Mouse (Mus musculus) cortical plate, adult 2 months (tissue): ENCODE data around the gene Fcgr2b. TPM values are rescaled to one million over a fixed set of nuclear protein-coding genes. Genes with fewer than 3 reads are reported as not detected.
A peak's percentile ranks its signal among the peaks of the same experiment; 100 is the strongest.
"Not testable (repeated sequence)": the region's sequence is repeated elsewhere in the genome, so short reads cannot be mapped to it uniquely, and the experiment has no call there.

Source experiments
- H3K27ac ChIP-seq: fragments of 200-500 bp; 2 replicates; pipeline ENCODE4 v1.5.1; 2012; ENCODE audit warnings: low read length, control low read depth, inconsistent platforms; ENCODE audit not compliant: insufficient read depth
- H3K4me1 ChIP-seq: fragments of 200-500 bp; 2 replicates; pipeline ENCODE4 v1.6.1; 2011; ENCODE audit warnings: low read length; ENCODE audit not compliant: control insufficient read depth, insufficient read depth
- H3K4me3 ChIP-seq: fragments of 200-500 bp; 2 replicates; pipeline ENCODE4 v1.5.1; 2011; ENCODE audit warnings: mild to moderate bottlenecking, low read length, control low read depth; ENCODE audit not compliant: insufficient read depth
- CTCF ChIP-seq: fragments of 200-500 bp; IDR thresholded peaks from 2 replicates; pipeline ENCODE4 v1.5.1; 2011; ENCODE audit warnings: mild to moderate bottlenecking, control low read depth, low read length; ENCODE audit not compliant: insufficient read depth; ENCODE audit errors: extremely low read depth
- POLR2A ChIP-seq: fragments of 200-500 bp; IDR thresholded peaks from 2 replicates; pipeline ENCODE4 v1.6.1; 2011; ENCODE audit warnings: mild to moderate bottlenecking, low read length, control low read depth; ENCODE audit not compliant: insufficient read depth; ENCODE audit errors: extremely low read depth
- polyA plus RNA-seq: library from polyadenylated mRNA; depleted of rRNA; stranded (reverse); fragments of >200 nt; gene quantifications from 2 replicates; pipeline ENCODE4 v1.2.3, GENCODE M21; 2012

Gene Fcgr2b
- polyA plus RNA-seq, 1 experiment = 6.4 TPM

GRCm38 (mm10) chr1:170999811-171000210, 23.5 kb upstream of the Fcgr2b start:
- TF ChIP-seq POLR2A (no peak), CTCF (no peak)
- no peak overlapping the region for H3K4me3 ChIP-seq
- H3K27ac ChIP-seq = no peak overlapping the region
- no peaks in the 10 kb centered on the region; the same call in 1 of the 2 replicates for H3K4me1 ChIP-seq

DNA sequence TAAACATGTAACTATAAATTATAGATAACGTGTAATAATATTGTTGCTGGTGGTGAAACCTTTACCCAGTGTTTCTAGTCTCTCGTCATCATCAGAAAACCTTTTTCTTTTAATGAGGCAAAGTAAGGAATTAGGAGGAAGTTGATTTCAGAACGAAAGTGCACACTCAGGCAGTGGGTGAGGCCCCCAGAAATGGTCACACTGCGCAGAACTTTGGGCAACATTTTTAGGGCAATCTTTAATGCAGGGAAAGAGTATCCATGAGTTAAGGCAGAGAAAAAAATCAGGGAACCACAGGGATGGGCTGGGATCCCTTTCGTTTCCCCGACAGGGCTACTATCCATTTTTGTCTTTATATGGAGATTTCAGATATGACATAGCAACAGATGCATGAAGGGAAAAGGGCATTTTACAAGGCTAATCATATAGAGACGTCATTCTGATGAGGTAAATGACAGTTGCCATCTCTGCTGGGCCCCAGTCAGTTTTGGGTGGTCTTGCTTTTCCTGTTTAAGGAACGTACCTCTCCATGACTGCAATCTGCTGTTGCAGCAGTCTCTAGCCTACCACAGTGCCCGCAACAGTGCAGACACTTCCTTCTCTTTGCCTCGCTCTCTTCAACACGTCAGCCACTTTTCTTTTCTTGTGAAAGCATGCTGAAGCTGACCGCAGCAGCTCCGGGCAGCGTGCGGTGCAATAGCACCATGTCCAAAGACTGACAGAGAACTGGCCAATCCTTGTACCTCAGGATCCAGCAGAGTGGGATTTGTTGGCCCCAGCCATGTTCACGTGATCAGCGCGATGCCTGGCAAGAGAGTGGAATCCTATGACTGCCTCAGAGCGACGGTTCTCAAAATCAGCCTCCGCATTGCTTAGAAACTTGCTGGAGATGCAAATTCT, 21.7 kb upstream of the Fcgr2b start:
- no peaks in the 10 kb centered on the region; the same call in 1 of the 2 replicates for H3K4me1 ChIP-seq
- 0 out of 2 replicates have a peak overlapping the region, but pooled peaks have one; percentile 26 for H3K27ac ChIP-seq
- H3K4me3 ChIP-seq = peak overlapping the region; percentile 28
- TF ChIP-seq POLR2A (peak; percentile 52; the same call in 1 of the 2 replicates), CTCF (no peak)

- Histone ChIP-seq H3K27ac (no peak overlapping the region), H3K4me3 (no peak overlapping the region)
- TF ChIP-seq CTCF (peak; percentile 77), POLR2A (no peak)
Observed at GRCm38 (mm10) chr1:170996753-170997152, 20.4 kb upstream of the Fcgr2b start.

GRCm38 (mm10) chr1:170996034-170996433, 19.7 kb upstream of the Fcgr2b start:
- TF ChIP-seq POLR2A (no peak), CTCF (no peak)
- no peak overlapping the region for H3K27ac ChIP-seq
- H3K4me1 ChIP-seq = no peaks in the 10 kb centered on the region; the same call in 1 of the 2 replicates
- H3K4me3 ChIP-seq = no peak overlapping the region

More at GRCm38 (mm10) chr1:170996753-170997152, 20.4 kb upstream of the Fcgr2b start:
- no peaks in the 10 kb centered on the region; the same call in 1 of the 2 replicates for H3K4me1 ChIP-seq

- H3K4me3 ChIP-seq = no peak overlapping the region
Observed at GRCm38 (mm10) chr1:170992550-170992949, 16.2 kb upstream of the Fcgr2b start.

GRCm38 (mm10) chr1:170989656-170990055, 13.3 kb upstream of the Fcgr2b start:
- no peak overlapping the region for H3K27ac ChIP-seq
- no peak for TF ChIP-seq POLR2A
- TF ChIP-seq CTCF = no peak
- H3K4me1 ChIP-seq = no peaks in the 10 kb centered on the region
- no peak overlapping the region for H3K4me3 ChIP-seq

More at GRCm38 (mm10) chr1:170992550-170992949, 16.2 kb upstream of the Fcgr2b start:
- Histone ChIP-seq H3K4me1 (no peaks in the 10 kb centered on the region), H3K27ac (no peak overlapping the region)
- TF ChIP-seq CTCF = peak; percentile 67
- TF ChIP-seq POLR2A = no peak

- Histone ChIP-seq H3K4me1 (no peaks in the 10 kb centered on the region), H3K4me3 (no peak overlapping the region), H3K27ac (no peak overlapping the region)
- TF ChIP-seq POLR2A (no peak), CTCF (no peak)
Observed at GRCm38 (mm10) chr1:170985861-170986260, 9.5 kb upstream of the Fcgr2b start.

DNA sequence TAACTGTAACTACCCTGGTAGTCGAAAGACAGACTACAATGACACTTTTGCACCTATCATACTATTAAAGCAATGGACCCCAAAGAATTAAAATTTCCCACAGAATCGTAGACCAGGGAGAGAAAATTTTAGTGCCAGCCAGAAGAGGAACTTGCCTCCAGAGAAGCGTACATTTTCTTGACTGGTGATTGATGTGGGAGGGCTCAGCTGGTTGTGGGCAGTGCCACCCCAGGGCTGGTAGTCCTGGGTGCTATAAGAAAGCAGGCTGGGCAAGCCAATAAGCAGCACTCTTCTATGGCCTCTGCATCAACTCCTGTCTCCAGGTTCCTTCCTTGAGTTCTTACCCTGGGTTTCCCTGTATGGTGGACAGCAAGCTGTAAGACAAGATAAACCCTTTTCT, 8.7 kb upstream of the Fcgr2b start:
- Histone ChIP-seq H3K27ac (no peak overlapping the region), H3K4me3 (no peak overlapping the region), H3K4me1 (no peaks in the 10 kb centered on the region)
- TF ChIP-seq POLR2A (no peak), CTCF (no peak)

GRCm38 (mm10) chr1:170983066-170983465, 6.7 kb upstream of the Fcgr2b start:
- H3K27ac ChIP-seq = no peak overlapping the region
- no peaks in the 10 kb centered on the region for H3K4me1 ChIP-seq
- no peak overlapping the region for H3K4me3 ChIP-seq
- TF ChIP-seq POLR2A (no peak), CTCF (no peak)

- no peaks in the 10 kb centered on the region for H3K4me1 ChIP-seq
- H3K4me3 ChIP-seq = no peak overlapping the region
- no peak overlapping the region for H3K27ac ChIP-seq
- no peak for TF ChIP-seq POLR2A
- TF ChIP-seq CTCF = no peak
Observed at GRCm38 (mm10) chr1:170982301-170982700, 6.0 kb upstream of the Fcgr2b start.

DNA sequence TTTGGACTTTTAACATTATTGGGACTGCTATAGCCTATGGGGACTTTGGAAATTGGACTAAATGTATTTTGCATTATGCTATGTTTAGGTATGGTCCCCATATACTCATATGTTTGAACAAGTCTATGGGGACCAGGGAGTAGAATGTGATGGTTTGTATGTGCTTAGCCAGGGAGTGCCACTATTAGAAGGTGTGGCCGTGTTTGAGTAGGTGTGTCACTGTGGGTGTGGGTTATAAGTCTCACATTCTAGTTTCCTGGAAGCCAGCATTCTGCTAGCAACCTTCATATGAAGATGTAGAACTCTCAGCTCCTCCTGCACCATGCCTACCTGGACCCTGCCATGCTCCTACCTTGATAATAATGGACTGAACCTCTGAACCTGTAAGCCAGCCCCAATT, 5.3 kb upstream of the Fcgr2b start:
- not testable (repeated sequence) for H3K4me3 ChIP-seq, H3K27ac ChIP-seq, H3K4me1 ChIP-seq
